Mouse (Mus musculus): Measurements from ENCODE around the gene Zfp488.
A peak's percentile ranks its signal among the peaks of the same experiment; 100 is the strongest.

The Zfp488 gene

DNA sequence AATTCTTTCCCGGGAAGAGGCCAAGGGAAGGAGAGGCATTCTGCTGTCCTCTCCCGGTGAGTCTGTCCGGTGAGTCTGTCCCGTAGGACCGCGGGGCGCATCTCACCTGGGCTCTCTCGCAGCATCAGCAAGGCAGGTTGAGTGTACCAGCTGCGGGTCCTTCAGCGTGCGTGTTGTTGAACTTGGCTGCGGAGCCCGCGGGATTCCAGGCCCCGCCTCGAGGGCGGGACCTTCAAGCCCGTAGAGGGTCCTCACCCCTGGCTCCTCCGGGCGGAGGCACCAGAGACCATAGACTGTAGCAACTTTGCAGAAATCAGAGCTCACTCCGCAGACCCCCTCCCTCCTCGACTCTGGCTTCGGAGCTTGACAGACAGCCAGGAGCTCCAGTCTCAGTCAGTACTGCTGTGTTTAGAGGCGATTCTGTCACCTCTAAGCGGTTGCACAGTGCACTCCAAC, at the start of gene Zfp488:
Zfp488 (minus strand) TSS at position 161 of the 456 bp plus-strand sequence.
- DNase-seq (ENCODE audit: low spot score in 2 of 2), result peak in 1 of 2 experiments; percentile 29

- DNase-seq (ENCODE audit: low spot score in 2 of 2), result no peak
Measured at GRCm38 (mm10) chr14:34026710-34027109, 48.1 kb upstream of the Zfp488 start.

DNA sequence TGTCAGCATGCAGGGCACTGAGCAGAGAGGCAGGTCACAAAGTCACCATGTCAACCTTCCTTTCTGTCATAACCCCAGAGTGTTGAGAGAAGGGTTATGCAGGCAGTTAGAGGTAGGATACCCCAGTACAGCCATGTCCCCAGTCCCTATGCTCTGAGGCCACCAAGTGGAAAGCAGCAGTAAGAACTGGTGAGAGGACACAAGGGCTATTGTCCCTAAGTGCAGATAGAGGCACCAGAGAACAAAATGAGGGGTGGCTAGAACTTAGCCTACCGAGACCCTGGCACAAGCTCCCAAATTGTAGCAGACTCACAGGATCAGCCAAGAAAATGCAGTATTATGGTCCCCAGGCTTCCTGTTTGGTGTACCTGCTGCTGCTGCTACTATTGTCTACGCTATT, 38.4 kb upstream of the Zfp488 start:
- DNase-seq (ENCODE audit: low spot score in 2 of 2), result no peak

DNA sequence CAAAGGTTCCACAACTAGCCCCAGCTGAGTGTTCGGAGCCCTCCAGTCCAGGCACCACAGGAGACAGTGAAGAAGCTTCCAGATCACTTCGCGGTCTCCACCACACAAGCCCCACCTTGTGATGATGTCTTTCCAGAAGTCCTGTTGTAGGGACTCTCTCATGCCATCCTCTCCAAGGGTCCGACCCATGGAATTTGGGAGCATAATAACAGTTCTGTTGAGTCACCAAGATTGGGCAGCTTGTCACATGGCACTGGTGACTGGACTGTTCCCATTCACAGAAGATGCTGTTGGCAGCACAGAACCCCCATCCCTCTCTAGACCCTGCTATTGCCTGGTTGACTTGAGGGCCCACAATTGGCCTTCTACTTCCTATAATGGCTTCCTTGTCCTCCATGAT, 37.8 kb upstream of the Zfp488 start, which contains the start of gene Gm5460:
Gm5460 (plus strand) TSS at position 378 of the 400 bp plus-strand sequence.
- DNase-seq (ENCODE audit: low spot score in 2 of 2), result no peak

DNA sequence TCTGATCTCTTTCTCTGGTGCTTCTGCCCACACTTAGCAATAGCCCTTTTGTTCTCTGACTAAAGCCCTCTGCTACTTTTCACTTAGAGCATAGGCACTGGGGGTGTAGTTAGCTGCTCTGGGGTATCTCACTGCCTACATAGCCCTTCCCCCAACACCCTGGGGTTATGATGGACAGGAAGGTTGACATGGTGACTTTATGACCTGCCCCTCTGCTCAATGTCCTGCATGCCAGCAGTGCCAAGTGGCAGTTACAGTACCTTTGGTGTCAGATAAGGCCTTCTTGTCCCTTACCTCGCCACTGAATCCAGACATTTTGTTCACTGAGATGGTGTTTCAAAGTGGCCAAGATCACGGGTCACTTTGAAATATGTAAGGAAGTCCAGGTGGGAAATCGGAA, 36.5 kb upstream of the Zfp488 start, which contains the start of gene Gm30083:
Gm30083 (minus strand) TSS at position 120 of the 400 bp plus-strand sequence.
- no peak for DNase-seq (ENCODE audit: low spot score in 2 of 2)

- DNase-seq (ENCODE audit: low spot score in 2 of 2), result no peak
Measured at GRCm38 (mm10) chr14:34002358-34002757, 23.8 kb upstream of the Zfp488 start.

- no peak for DNase-seq (ENCODE audit: low spot score in 2 of 2)
Measured at GRCm38 (mm10) chr14:34001445-34001844, 22.9 kb upstream of the Zfp488 start.

- no peak for DNase-seq (ENCODE audit: low spot score in 2 of 2)
Measured at GRCm38 (mm10) chr14:34000076-34000475, 21.5 kb upstream of the Zfp488 start.

DNA sequence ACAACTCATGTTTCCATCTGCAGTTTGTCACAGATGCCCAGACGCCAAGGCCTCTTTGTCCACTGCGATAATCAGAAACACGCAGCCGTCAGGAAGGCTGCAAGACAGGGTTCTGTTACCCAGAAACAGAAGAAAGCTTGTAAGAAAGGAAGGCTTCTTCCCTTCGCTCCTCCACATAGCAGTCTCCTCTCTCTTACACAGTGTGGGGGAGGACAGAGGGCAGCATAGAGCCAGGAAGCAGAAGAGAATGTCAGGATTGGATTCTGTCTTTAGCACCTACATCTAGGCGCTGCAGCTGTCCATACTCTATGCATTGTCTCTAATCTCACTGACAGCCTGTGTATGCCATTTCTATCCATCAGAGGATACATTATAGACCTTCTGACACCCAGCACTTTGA, 18.9 kb upstream of the Zfp488 start:
- DNase-seq (ENCODE audit: low spot score in 2 of 2), result no peak

- DNase-seq (ENCODE audit: low spot score in 2 of 2), result no peak
Measured at GRCm38 (mm10) chr14:33993521-33994289, 15.1 kb upstream of the Zfp488 start.

DNA sequence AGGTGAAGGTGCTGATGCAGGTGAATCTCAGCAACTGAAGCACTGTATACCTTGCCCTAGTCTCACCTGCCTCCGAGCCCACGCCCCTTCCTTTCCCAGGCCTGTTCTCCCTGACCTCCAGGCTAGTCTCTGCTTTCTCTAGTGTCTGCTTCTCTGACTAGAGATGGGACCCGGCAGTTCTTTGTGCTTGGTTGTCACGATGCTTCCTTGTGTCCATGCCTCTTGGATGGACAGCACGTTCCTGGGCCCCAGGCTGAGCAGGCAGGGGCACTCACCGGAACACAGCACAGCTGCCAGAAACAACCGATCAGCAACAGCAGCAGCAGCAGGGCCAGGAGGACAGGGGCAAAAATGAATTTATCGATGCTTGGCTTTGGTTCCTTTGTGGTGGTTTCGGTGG, 14.5 kb upstream of the Zfp488 start:
- DNase-seq (ENCODE audit: low spot score in 2 of 2), result no peak

- DNase-seq (ENCODE audit: low spot score in 2 of 2), result no peak
Measured at GRCm38 (mm10) chr14:33991971-33992370, 13.4 kb upstream of the Zfp488 start.

DNA sequence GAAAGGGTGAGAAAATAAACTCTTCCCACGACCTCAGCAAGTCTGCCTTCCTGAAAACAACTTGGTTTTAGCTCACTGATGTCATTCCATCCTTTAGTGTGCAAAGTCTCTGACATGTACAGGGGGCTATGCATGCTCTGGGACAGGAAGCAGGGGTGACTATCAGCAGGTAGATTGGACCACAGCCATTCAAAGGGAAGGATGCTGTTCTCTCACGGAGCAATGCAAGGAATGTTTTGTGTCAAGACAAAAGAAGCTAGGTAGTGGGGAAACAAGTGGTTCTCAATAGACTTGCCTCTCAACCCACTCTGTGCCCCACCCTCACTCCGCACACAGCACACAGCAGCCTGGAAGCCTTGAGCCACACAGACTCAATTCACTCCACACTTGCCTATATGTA, 10.6 kb upstream of the Zfp488 start:
- DNase-seq (ENCODE audit: low spot score in 2 of 2), result no peak

DNA sequence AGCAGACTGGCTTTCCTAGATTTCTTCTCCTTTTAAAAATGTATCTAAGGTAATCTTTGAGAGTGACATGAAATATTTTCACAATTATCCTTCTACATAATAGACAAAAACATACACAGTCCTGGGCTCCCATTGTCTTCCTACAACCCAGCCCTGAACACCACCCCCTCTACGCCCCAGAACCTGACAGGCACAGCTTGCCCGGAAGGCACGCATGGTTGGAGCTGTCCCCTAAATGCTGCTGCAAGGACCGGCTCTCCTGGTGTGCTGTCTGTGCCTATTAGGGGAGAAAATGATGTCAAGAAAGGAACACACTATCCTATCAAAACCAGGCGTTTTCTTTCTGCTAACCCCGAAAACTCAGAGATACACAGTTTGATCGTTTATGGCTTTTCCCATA, 816 bp downstream of the Zfp488 start:
- no peak for DNase-seq (ENCODE audit: low spot score in 2 of 2)

DNA sequence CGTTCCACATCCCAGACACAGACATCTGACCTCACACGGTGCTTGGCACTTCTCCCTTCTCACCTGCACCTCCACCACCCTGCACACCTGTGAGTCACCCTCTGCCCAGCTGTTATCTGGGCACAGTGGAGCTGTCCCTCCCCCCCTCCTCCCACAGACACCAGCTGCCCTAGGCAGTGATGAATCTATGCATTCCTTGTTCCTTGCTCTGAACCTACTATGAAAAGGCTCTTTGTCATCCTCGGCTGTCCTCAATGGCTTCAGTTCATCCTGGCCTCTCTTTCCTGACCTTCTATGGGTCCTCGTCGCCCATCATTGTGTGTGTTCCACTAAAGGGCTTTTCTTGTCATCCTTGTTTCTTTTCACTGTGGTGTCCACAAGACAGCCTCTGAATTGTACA, 3.8 kb downstream of the Zfp488 start:
- no peak for DNase-seq (ENCODE audit: low spot score in 2 of 2)

DNA sequence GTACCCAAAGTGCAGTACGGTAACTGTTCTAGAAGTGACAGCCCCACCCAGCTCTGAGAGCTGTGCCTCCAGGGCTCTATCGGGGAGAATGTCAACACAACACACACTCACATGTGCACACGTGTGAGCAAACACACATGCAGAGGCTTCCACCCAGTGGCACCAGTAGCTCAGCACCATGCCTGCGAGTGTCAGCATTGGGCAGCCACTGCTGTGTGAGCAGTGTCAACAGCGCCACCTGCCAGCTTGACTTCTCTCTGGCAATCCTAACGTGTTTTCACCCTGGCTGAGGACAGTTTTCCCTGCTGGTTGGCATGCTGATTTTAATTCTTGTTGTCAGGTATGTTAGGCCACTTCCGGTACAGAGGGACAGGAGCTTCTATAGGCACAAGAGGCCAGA, 5.9 kb downstream of the Zfp488 start:
- DNase-seq (ENCODE audit: low spot score in 2 of 2), result no peak

DNA sequence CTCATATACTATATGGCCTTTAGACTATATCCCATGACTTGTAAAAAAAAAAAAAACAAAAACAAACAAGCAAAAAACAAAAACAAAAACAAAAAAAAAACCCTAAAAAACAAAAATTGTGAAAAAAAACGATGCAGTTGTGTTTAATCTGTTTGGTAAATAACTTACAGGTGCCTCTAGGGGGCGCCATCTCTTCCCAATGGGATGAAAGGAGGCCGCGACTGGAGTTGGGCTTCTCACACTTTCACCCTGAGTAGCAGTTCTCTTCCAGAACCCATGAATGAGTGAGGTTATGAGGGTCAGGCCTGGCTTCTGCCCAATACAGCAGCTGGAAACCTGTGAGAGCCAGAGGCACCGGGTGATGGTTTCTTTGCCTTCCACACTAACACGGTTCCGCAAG, 12.9 kb downstream of the Zfp488 start:
- no peak for DNase-seq (ENCODE audit: low spot score in 2 of 2)

GRCm38 (mm10) chr14:33959341-33959740, 19.2 kb downstream of the Zfp488 start:
- peak in 1 of 2 experiments; percentile 53 for DNase-seq (ENCODE audit: low spot score in 2 of 2)

- DNase-seq (ENCODE audit: low spot score in 2 of 2), result no peak
Measured at GRCm38 (mm10) chr14:33958841-33959240, 19.7 kb downstream of the Zfp488 start.

DNA sequence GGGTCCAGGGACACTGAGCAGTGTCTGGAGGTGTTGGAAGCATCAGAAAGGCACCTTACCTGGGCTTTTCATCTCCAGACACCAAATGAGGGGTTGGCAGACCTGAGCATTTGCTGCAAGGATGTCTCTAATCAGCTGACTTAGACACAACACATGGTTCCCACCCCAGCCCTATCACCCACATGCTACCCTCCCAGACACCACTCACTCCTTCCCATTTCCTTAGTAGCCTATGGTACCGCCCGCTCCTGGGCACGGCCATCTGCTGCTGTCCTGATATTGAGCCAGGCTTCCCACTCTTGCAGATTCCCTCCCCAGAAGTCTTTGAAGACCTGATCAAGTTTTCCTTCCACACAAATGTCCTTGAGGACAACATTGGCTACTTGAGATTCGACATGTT, 20.4 kb downstream of the Zfp488 start:
- no peak for DNase-seq (ENCODE audit: low spot score in 2 of 2)

- no peak for DNase-seq (ENCODE audit: low spot score in 2 of 2)
Measured at GRCm38 (mm10) chr14:33956055-33956454, 22.5 kb downstream of the Zfp488 start.

DNA sequence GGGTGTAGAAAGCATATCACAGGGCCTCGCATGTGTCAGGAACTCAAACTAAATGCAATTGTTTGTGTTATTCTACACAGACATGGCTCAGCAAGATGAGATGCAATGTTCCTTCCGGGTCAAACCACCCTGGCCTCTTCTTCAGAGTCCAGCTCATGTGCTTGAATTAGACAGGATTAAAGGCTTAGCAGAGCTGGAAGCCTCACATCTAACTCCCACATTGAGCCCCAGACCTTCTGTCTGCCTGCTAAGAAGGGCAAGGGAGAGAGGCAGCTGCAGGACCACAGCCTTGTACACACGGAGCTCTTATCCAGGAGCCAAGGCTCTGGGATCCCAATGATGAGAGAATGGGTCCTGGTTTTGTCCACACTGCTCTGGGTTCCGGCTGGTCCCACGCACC, 24.8 kb downstream of the Zfp488 start, which contains the start of gene Rbp3:
Rbp3 (plus strand) TSS at position 243 of the 400 bp plus-strand sequence.
- no peak for DNase-seq (ENCODE audit: low spot score in 2 of 2)

DNA sequence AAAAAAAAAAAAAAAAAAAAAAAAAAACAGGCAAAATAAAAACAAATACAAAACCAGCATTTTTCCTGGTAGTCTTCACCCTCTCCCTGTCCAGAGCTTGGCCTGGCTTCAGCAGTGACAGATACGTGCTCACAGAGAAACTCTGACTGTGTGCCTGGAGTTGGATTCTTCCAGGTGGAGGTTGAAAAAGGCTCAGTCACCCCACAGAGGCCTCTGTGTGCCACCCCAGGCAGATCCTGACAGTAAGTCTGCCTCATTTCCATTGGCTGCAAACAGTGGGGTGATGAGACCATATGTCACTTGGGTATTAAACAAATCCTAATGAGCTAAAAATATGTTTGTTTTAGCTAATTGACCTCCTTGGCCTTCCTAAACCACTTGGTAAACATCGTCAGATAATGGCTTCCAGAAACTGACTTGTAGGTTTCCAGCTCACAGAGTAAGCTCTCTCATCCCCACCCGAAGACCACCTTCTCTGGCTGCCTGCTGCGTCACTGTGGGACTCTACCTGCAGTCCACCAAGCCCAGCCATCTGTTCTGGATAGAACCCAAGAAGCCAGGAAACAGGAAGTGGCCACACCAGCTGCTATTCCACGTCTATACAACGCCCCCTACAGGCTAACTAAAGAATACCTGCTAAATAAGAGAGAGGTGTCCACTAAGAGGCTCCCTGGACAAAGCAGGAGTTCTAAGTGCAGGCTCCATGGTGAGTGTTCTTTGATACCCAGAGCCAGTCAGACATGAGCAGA, 26.2 kb downstream of the Zfp488 start:
- DNase-seq (ENCODE audit: low spot score in 2 of 2), result no peak

All from frontal cortex, postnatal 10 days (tissue).